Mouse (Mus musculus) MEL (cell line): ENCODE data around the gene Slc3a1.

Experiments used
- CTCF ChIP-seq, 3 experiments: IDR thresholded peaks in 2 of 3; conservative IDR thresholded peaks in 1 of 3; 2 replicates each; pipeline ENCODE4 v1.5.1; 2011 to 2012; ENCODE audit warnings: low read length in 3 of 3, low read depth in 2 of 3, mild to moderate bottlenecking in 2 of 3, improper control_type of control experiment in 1 of 3, inconsistent platforms in 1 of 3, mixed read lengths in 1 of 3, moderate library complexity in 1 of 3; ENCODE audit not compliant: control insufficient read depth in 1 of 3, insufficient read depth in 1 of 3, poor library complexity in 1 of 3, severe bottlenecking in 1 of 3
- EP300 ChIP-seq, 2 experiments: IDR thresholded peaks; 2 replicates each; pipeline ENCODE4 v1.6.1; 2011; ENCODE audit warnings: improper control_type of control experiment in 2 of 2, low read length in 2 of 2, low read depth in 1 of 2, mild to moderate bottlenecking in 1 of 2
- GABPA ChIP-seq: IDR thresholded peaks from 2 replicates; pipeline ENCODE4 v1.6.1; 2012; ENCODE audit warnings: low read depth, mild to moderate bottlenecking, inconsistent platforms, low read length, improper control_type of control experiment, moderate library complexity
- KAT2A ChIP-seq: conservative IDR thresholded peaks from 2 replicates; pipeline ENCODE4 v1.6.1; 2012; ENCODE audit warnings: low read depth, low read length, improper control_type of control experiment, inconsistent platforms
- POLR2A ChIP-seq, 2 experiments: IDR thresholded peaks; 2 replicates each; pipeline ENCODE4 v1.6.1; 2011 to 2012; ENCODE audit warnings: low read length in 2 of 2, mild to moderate bottlenecking in 2 of 2, control low read depth in 1 of 2, improper control_type of control experiment in 1 of 2, low read depth in 1 of 2, moderate library complexity in 1 of 2; ENCODE audit not compliant: control insufficient read depth in 1 of 2, insufficient read depth in 1 of 2, poor library complexity in 1 of 2
- POLR2AphosphoS2 ChIP-seq: IDR thresholded peaks from 2 replicates; pipeline ENCODE4 v1.6.1; 2011; ENCODE audit warnings: low read length, improper control_type of control experiment
- SMC3 ChIP-seq: IDR thresholded peaks from 2 replicates; pipeline ENCODE4 v1.6.1; 2011; ENCODE audit warnings: low read depth, low read length, improper control_type of control experiment

DNA sequence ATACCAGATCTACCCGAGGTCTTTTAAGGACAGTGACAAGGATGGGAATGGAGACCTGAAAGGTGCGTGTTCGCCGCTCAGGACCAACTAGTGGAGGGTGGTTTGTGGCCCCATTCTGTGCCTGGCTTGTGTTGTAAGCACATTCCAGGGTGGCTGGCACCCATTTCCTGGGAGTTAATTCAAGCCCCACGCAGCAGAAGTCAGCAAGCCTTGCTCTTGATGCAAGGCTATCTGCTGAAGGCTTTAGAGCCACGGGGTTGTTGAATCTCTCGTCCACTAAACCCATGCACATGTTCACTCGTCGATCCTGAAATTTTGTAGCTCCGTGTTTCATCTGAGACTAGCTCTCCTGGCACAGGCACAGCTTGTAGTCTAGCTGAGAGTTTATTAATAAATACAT, 621 bp downstream of the Slc3a1 start:
- TF ChIP-seq EP300 (IDR thresholded peaks at IDR 0.05; ENCODE audit: low read depth in 1 of 2, low read length in 2 of 2) (no peak), CTCF (IDR thresholded peaks at IDR 0.05 in 2 of 3, conservative IDR thresholded peaks at IDR 0.05 in 1 of 3; ENCODE audit: control insufficient read depth in 1 of 3, insufficient read depth in 1 of 3, low read depth in 2 of 3, low read length in 3 of 3, poor library complexity in 1 of 3, severe bottlenecking in 1 of 3) (no peak), POLR2AphosphoS2 (no peak), KAT2A (no peak), GABPA (no peak), SMC3 (no peak), POLR2A (IDR thresholded peaks at IDR 0.05; ENCODE audit: control insufficient read depth in 1 of 2, insufficient read depth in 1 of 2, low read depth in 1 of 2, low read length in 2 of 2, poor library complexity in 1 of 2) (no peak)
